Mouse (Mus musculus) hindbrain, embryonic 13.5 days (tissue): Measurements from ENCODE around the gene Idh2. TPM values are rescaled to one million over a fixed set of nuclear protein-coding genes. Genes with fewer than 3 reads are reported as not detected.
"Not testable (repeated sequence)": the region's sequence is repeated elsewhere in the genome, so short reads cannot be mapped to it uniquely, and the experiment has no call there.

Experiments
- ATAC-seq: fragments of 200-750 bp; cut with Nextera tagmentation; 2 replicates; pipeline ENCODE4 v1.8.0; 2017; ENCODE audit warnings: moderate TSS enrichment; ENCODE audit not compliant: low FRiP score
- H3K27ac ChIP-seq: fragments of 300-500 bp; sonication (generic); 2 replicates; pipeline ENCODE4 v1.5.1; 2015; ENCODE audit warnings: inconsistent platforms, mild to moderate bottlenecking, moderate library complexity
- H3K27me3 ChIP-seq: fragments of 300-500 bp; sonication (generic); 2 replicates; pipeline ENCODE4 v1.6.1; 2015; ENCODE audit warnings: mild to moderate bottlenecking, inconsistent platforms
- H3K36me3 ChIP-seq: fragments of 300-500 bp; sonication (generic); 2 replicates; pipeline ENCODE4 v1.6.1; 2015; ENCODE audit warnings: mild to moderate bottlenecking, inconsistent platforms
- H3K4me1 ChIP-seq: fragments of 300-500 bp; sonication (generic); replicated peaks from 2 replicates; pipeline ENCODE4 v1.6.1; 2015; ENCODE audit warnings: inconsistent platforms
- H3K4me2 ChIP-seq: fragments of 300-500 bp; sonication (generic); 2 replicates; pipeline ENCODE4 v1.6.1; 2015; ENCODE audit warnings: inconsistent platforms, mild to moderate bottlenecking, moderate library complexity
- H3K4me3 ChIP-seq: fragments of 300-500 bp; sonication (generic); 2 replicates; pipeline ENCODE4 v1.5.1; 2015; ENCODE audit warnings: mild to moderate bottlenecking, inconsistent platforms
- H3K9ac ChIP-seq: fragments of 300-500 bp; sonication (generic); 2 replicates; pipeline ENCODE4 v1.6.1; 2015; ENCODE audit warnings: mild to moderate bottlenecking, inconsistent platforms
- H3K9me3 ChIP-seq: fragments of 300-500 bp; sonication (generic); 2 replicates; pipeline ENCODE4 v1.6.1; 2016; ENCODE audit warnings: inconsistent platforms
- WGBS: fragments of 180-500 bp; shearing (Covaris S2); methylation state at CpG from one replicate; pipeline ENCODE4 v1.1.7; 2015; 5-methylcytosine and 5-hydroxymethylcytosine counted together
- polyA plus RNA-seq: library from polyadenylated mRNA; unstranded; fragments of >200 nt; fragmentation: Nextera tagmentation; extraction: Ambion mirVana; gene quantifications from 2 replicates; pipeline ENCODE4 v1.2.1, GENCODE M21; 2015

The Idh2 gene
- polyA plus RNA-seq, 1 experiment from 2014 or later, result 237 TPM

DNA sequence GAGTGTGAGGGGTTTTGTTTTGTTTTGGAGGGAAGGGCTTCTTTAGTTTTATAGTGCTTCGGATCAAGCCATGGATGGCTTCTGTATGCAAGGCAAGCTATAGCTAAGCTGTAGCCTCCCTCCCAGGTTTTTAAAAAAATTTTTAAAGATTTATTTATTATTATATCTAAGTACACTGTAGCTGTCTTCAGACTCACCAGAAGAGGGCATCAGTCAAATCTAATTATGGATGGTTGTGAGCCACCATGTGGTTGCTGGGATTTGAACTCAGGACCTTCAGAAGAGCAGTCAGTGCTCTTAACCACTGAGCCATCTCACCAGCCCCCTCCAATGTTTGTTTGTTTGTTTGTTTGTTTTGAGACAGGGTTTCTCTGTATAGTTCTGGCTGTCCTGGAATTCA lies 64.8 kb downstream of the Idh2 start:
- H3K27ac ChIP-seq, H3K4me2 ChIP-seq, H3K9ac ChIP-seq, H3K36me3 ChIP-seq, H3K27me3 ChIP-seq, H3K4me3 ChIP-seq, ATAC-seq, H3K9me3 ChIP-seq: not testable (repeated sequence)
- WGBS, result 95% methylated on average over 1 of the region's 1 CpGs
- peaks cover 44% of the 10 kb centered on the region for H3K4me1 ChIP-seq

DNA sequence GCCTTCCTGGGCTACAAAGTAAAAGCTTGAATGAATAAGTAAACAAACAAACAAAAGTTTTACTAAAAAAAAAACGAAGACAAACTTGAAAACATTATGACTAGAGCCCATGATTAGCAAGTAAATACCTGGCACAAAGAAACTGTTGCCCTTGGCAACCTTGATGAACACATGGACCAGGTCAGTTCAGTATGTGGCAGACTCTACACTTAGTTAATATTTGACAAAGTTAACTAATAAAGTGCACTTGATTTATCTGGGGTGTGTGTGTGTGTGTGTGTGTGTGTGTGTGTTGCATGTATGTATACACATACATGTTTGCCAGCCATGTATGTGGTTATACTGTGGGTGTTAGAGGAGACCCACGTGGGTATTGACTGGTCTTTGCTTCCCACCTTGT lies 65.4 kb downstream of the Idh2 start:
- H3K4me1 ChIP-seq, result peaks cover 51% of the 10 kb centered on the region
- no peak overlapping the region for H3K4me2 ChIP-seq
- no peaks in the 10 kb centered on the region for H3K36me3 ChIP-seq
- 69% methylated on average over 2 of the region's 2 CpGs for WGBS
- H3K27me3 ChIP-seq, result no peaks in the 10 kb centered on the region
- no peaks in the 10 kb centered on the region for H3K9me3 ChIP-seq
- no peak overlapping the region for H3K27ac ChIP-seq
- no peak overlapping the region for H3K4me3 ChIP-seq
- H3K9ac ChIP-seq, result no peak overlapping the region
- ATAC-seq, result no peak

DNA sequence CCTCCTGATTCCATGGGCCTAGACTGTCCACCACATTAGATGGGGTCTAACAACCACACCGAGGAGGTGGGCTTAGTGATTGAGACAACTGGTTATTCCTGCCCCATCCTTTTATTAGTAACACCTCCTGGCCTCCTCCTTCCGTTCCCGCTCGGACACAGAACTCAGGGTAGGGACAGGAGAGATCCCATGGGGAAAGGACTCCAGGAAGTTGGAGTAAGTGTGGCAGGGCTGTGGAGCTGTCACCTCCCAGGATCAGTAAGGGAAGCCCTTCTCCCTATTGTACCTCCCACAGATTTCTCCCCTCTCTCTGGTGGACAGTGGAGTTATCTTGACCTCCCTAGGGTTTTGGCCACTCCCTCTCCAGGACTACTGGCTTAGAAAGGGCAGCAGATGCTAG lies 68.2 kb downstream of the Idh2 start:
- Histone ChIP-seq H3K36me3 (peaks cover 2% of the 10 kb centered on the region; the same call in 1 of the 2 replicates), H3K4me2 (no peak overlapping the region), H3K4me3 (no peak overlapping the region), H3K27ac (no peak overlapping the region), H3K27me3 (no peaks in the 10 kb centered on the region), H3K9ac (no peak overlapping the region), H3K4me1 (peaks cover 46% of the 10 kb centered on the region), H3K9me3 (no peaks in the 10 kb centered on the region)
- 83% methylated on average over 4 of the region's 4 CpGs for WGBS
- ATAC-seq, result no peak

Other genes starting within 250 kb of the Idh2 start
- gene Ap3s2, start 194.7 kb downstream of the Idh2 start, polyA plus RNA-seq, result 51.0 and 51.2 TPM in 2 replicates
- gene Arpin, start 180.0 kb downstream of the Idh2 start, polyA plus RNA-seq, result 19.0 and 20.3 TPM in 2 replicates
- gene Zfp710, start 90.6 kb downstream of the Idh2 start, polyA plus RNA-seq, result 18.3 and 18.5 TPM in 2 replicates
- gene Sema4b, start 71.4 kb upstream of the Idh2 start, polyA plus RNA-seq, result 23.9 and 26.5 TPM in 2 replicates
- 35.0 and 38.1 TPM in 2 replicates for gene Cib1, start 117.4 kb upstream of the Idh2 start, polyA plus RNA-seq
- gene Gdpgp1, start 117.5 kb upstream of the Idh2 start, polyA plus RNA-seq, result 4.1 and 5.3 TPM in 2 replicates
- 1.7 and 2.1 TPM in 2 replicates for gene Ttll13, start 131.0 kb upstream of the Idh2 start, polyA plus RNA-seq
- 60.3 and 62.3 TPM in 2 replicates for gene Ngrn, start 145.8 kb upstream of the Idh2 start, polyA plus RNA-seq
- gene Vps33b, start 154.3 kb upstream of the Idh2 start, polyA plus RNA-seq, result 21.8 and 23.4 TPM in 2 replicates
- gene Prc1, start 179.1 kb upstream of the Idh2 start, polyA plus RNA-seq, result 43.5 and 46.8 TPM in 2 replicates
- gene Rccd1, start 209.1 kb upstream of the Idh2 start, polyA plus RNA-seq, result 14.5 and 16.1 TPM in 2 replicates
- gene Unc45a, start 225.6 kb upstream of the Idh2 start, polyA plus RNA-seq, result 55.5 and 61.5 TPM in 2 replicates
- gene Hddc3, start 227.7 kb upstream of the Idh2 start, polyA plus RNA-seq, result 19.6 and 21.4 TPM in 2 replicates